ENCODE assay signal across 8 mouse cellular contexts in the genomic region with DNA sequence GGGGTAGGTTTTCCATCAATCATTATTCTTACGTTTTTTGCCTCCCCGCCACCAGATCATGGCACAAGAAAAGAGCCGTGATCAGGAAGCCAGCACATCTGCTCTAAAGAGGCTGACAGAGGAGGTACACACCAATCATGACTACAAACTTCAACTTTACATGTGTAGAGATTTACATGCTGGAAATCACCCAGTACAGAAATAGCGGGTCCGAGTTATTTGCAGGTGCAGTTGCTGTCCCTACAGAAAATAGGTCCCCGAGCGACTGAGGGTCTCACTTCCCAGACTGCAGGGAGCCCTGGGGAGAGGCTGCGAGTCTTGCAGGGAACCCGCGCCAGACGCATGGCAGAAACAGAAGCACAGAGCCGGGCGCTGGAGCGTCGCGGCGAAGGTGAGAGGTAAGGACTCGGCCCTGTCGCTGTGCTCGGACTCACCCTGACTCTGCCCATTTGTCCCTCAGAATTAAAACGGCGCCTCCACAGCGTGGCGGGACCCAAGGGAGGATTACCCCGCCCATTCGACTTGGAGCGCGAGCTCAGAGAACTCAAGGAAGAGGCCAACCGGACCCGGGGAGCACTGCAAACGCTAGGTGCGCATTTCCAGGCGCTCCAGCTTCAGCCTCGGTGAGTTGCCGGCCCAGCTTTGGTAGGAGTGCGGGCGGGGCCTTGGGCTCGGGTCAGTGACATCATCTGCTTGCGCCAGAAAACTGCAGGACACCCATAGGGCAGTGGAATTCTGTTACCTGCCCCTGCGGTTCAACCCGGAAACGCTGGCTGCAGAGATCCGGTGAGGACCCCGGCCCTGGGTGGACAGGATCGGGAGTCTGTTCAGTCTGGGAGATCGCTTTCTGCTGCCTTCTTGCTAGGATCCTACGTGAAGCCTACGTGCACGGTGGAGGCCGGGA. TPM values are rescaled to one million over a fixed set of nuclear protein-coding genes. Genes with fewer than 3 reads are reported as not detected.
DNase-seq lines count a peak whose midpoint lies in the region; ATAC-seq and TF ChIP-seq lines count a peak whose summit lies in the region.

No protein-coding gene starts in this region.

- TF ChIP-seq POLR2A in ES-Bruce4 (IDR thresholded peaks at IDR 0.05; ENCODE audit: insufficient read depth, low read length): no peak

- under 1% methylated on average over 50 of the region's 50 CpGs for WGBS in forebrain, embryonic 13.5 days
- WGBS in large intestine, adult 2 months: under 1% methylated on average over 50 of the region's 50 CpGs
- under 1% methylated on average over 50 of the region's 50 CpGs for WGBS in liver, postnatal 0 days (ENCODE audit: insufficient replicate concordance)
- WGBS in neural tube, embryonic 14.5 days: under 1% methylated on average over 50 of the region's 50 CpGs

- H3K4me2 ChIP-seq in forebrain, embryonic 13.5 days: peak overlapping the region; percentile 69
- H3K4me2 ChIP-seq in liver, postnatal 0 days (ENCODE audit: low read depth, low read length): peak overlapping the region; percentile 97
- H3K4me2 ChIP-seq in neural tube, embryonic 14.5 days (ENCODE audit: low read depth, low read length): peak overlapping the region; percentile 90

- no peaks in the 10 kb centered on the region for H3K27me3 ChIP-seq in ES-Bruce4 (ENCODE audit: control insufficient read depth, insufficient read depth, low read length, poor library complexity, severe bottlenecking)
- H3K27me3 ChIP-seq in forebrain, embryonic 13.5 days: no peaks in the 10 kb centered on the region
- H3K27me3 ChIP-seq in liver, postnatal 0 days (ENCODE audit: insufficient read depth, low read length): no peaks in the 10 kb centered on the region
- H3K27me3 ChIP-seq in neural tube, embryonic 14.5 days (ENCODE audit: control insufficient read depth, insufficient read depth, low read length): no peaks in the 10 kb centered on the region

- no peaks in the 10 kb centered on the region for H3K9me3 ChIP-seq in ES-Bruce4 (replicated peaks; ENCODE audit: control insufficient read depth, insufficient read depth, low read length, poor library complexity, severe bottlenecking)
- no peaks in the 10 kb centered on the region for H3K9me3 ChIP-seq in forebrain, embryonic 13.5 days (replicated peaks)
- H3K9me3 ChIP-seq in liver, postnatal 0 days (ENCODE audit: low read length): no peaks in the 10 kb centered on the region
- H3K9me3 ChIP-seq in neural tube, embryonic 14.5 days (ENCODE audit: control insufficient read depth, low read length): no peaks in the 10 kb centered on the region

- TF ChIP-seq CTCF in ES-Bruce4 (IDR thresholded peaks at IDR 0.05; ENCODE audit: low read depth, low read length): no peak
- peak; percentile 29 for TF ChIP-seq CTCF in liver, postnatal 0 days (IDR thresholded peaks at IDR 0.05; ENCODE audit: low read depth)

- intact Hi-C loops in heart, postnatal 10 days (cut with DNase I): no loop called here

- peak overlapping the region; percentile 81 for H3K9ac ChIP-seq in ES-Bruce4 (ENCODE audit: low read depth, poor library complexity, severe bottlenecking)
- peak overlapping the region; percentile 70 for H3K9ac ChIP-seq in forebrain, embryonic 13.5 days
- H3K9ac ChIP-seq in liver, postnatal 0 days (replicated peaks): peak overlapping the region; percentile 82
- H3K9ac ChIP-seq in neural tube, embryonic 14.5 days (replicated peaks; ENCODE audit: low read depth, low read length): peak overlapping the region; percentile 63

- no peak for TF ChIP-seq EP300 in ES-Bruce4 (IDR thresholded peaks at IDR 0.05; ENCODE audit: insufficient read depth, low read depth, low read length)
- TF ChIP-seq EP300 in liver, postnatal 0 days (IDR thresholded peaks at IDR 0.05; ENCODE audit: low read depth): no peak

- DNase-seq in heart, postnatal 10 days: peak; percentile 92
- peak; percentile 86 for DNase-seq in large intestine, adult 2 months (ENCODE audit: low read depth, low spot score)
- DNase-seq in liver, postnatal 0 days: peak; percentile 91
- DNase-seq in testis, postnatal 10 days (ENCODE audit: low spot score): peak; percentile 88

- peak overlapping the region; percentile 77 for H3K4me3 ChIP-seq in ES-Bruce4 (ENCODE audit: low read depth, low read length)
- H3K4me3 ChIP-seq in forebrain, embryonic 13.5 days: peak overlapping the region; percentile 52
- peak overlapping the region; percentile 81 for H3K4me3 ChIP-seq in liver, postnatal 0 days (ENCODE audit: low read depth, low read length)
- peak overlapping the region; percentile 64 for H3K4me3 ChIP-seq in neural tube, embryonic 14.5 days (ENCODE audit: low read depth, low read length)

- peak; percentile 92 for ATAC-seq in cerebellum, adult (ENCODE audit: insufficient number of reproducible peaks, low FRiP score, low TSS enrichment)
- ATAC-seq in forebrain, embryonic 13.5 days: peak; percentile 94
- peak; percentile 98 for ATAC-seq in liver, postnatal 0 days
- peak; percentile 95 for ATAC-seq in neural tube, embryonic 14.5 days (ENCODE audit: low read depth)

- peaks cover 17% of the 10 kb centered on the region for H3K36me3 ChIP-seq in ES-Bruce4 (ENCODE audit: control insufficient read depth, insufficient read depth, low read length, poor library complexity, severe bottlenecking)
- H3K36me3 ChIP-seq in forebrain, embryonic 13.5 days (ENCODE audit: poor library complexity, severe bottlenecking): peaks cover 57% of the 10 kb centered on the region
- peaks cover 33% of the 10 kb centered on the region for H3K36me3 ChIP-seq in liver, postnatal 0 days (replicated peaks; ENCODE audit: insufficient read depth, low read length)
- H3K36me3 ChIP-seq in neural tube, embryonic 14.5 days (ENCODE audit: control insufficient read depth, insufficient read depth, low read length): peaks cover 26% of the 10 kb centered on the region

- peak overlapping the region; percentile 86 for H3K27ac ChIP-seq in ES-Bruce4 (ENCODE audit: insufficient read depth, low read length)
- peak overlapping the region; percentile 46 for H3K27ac ChIP-seq in forebrain, embryonic 13.5 days
- H3K27ac ChIP-seq in liver, postnatal 0 days (ENCODE audit: low read depth): peak overlapping the region; percentile 86
- peak overlapping the region; percentile 76 for H3K27ac ChIP-seq in neural tube, embryonic 14.5 days (ENCODE audit: low read depth, low read length)

- peaks cover 3% of the 10 kb centered on the region for H3K4me1 ChIP-seq in ES-Bruce4 (ENCODE audit: control insufficient read depth, insufficient read depth, low read length)
- peaks cover 19% of the 10 kb centered on the region for H3K4me1 ChIP-seq in forebrain, embryonic 13.5 days
- H3K4me1 ChIP-seq in liver, postnatal 0 days (ENCODE audit: insufficient read depth): peaks cover 17% of the 10 kb centered on the region
- H3K4me1 ChIP-seq in neural tube, embryonic 14.5 days (ENCODE audit: control insufficient read depth, insufficient read depth, low read length): peaks cover 13% of the 10 kb centered on the region

RNA-seq across cellular contexts. Expression of a gene that starts 0.8 kb away (rescaled TPM):
- 2.7 and 2.8 TPM in 2 replicates for polyA plus RNA-seq in ES-Bruce4 (2011; ENCODE audit: insufficient read depth, insufficient read length, low read depth, missing spikeins)
- 2.9 and 4.5 TPM in 2 replicates for polyA plus RNA-seq in forebrain, embryonic 13.5 days (2015; fragmentation: Nextera tagmentation; extraction: Ambion mirVana)
- total RNA-seq in heart, postnatal 10 days (2021): 1 to 10 TPM; 2.1 to 3.2 TPM
- 6.1 and 8.2 TPM in 2 replicates for polyA plus RNA-seq in large intestine, adult 2 months (2012; rRNA removed)
- polyA plus RNA-seq in liver, postnatal 0 days (2015; fragmentation: Nextera tagmentation; extraction: Ambion mirVana): 2.9 TPM in 2 replicates
- polyA plus RNA-seq in neural tube, embryonic 14.5 days (2014; fragmentation: Nextera tagmentation; extraction: Ambion mirVana): 5.7 and 6.0 TPM in 2 replicates

RNA-seq across cellular contexts. Expression of a gene that starts 30.5 kb away (rescaled TPM):
- 514 and 595 TPM in 2 replicates for polyA plus RNA-seq in ES-Bruce4 (2011; ENCODE audit: insufficient read depth, insufficient read length, low read depth, missing spikeins)
- polyA plus RNA-seq in forebrain, embryonic 13.5 days (2015; fragmentation: Nextera tagmentation; extraction: Ambion mirVana): 201 and 217 TPM in 2 replicates
- 10 to 100 TPM; 46.4 to 53.6 TPM for total RNA-seq in heart, postnatal 10 days (2021)
- 5.4 and 6.0 TPM in 2 replicates for polyA plus RNA-seq in large intestine, adult 2 months (2012; rRNA removed)
- polyA plus RNA-seq in liver, postnatal 0 days (2015; fragmentation: Nextera tagmentation; extraction: Ambion mirVana): 30.0 and 30.6 TPM in 2 replicates
- polyA plus RNA-seq in neural tube, embryonic 14.5 days (2014; fragmentation: Nextera tagmentation; extraction: Ambion mirVana): 90.6 and 105 TPM in 2 replicates

RNA-seq across cellular contexts. Expression of a gene that starts 39.8 kb away (rescaled TPM):
- 107 TPM in 2 replicates for polyA plus RNA-seq in ES-Bruce4 (2011; ENCODE audit: insufficient read depth, insufficient read length, low read depth, missing spikeins)
- 24.5 and 25.3 TPM in 2 replicates for polyA plus RNA-seq in forebrain, embryonic 13.5 days (2015; fragmentation: Nextera tagmentation; extraction: Ambion mirVana)
- 10 to 100 TPM; 67.7 to 72.3 TPM for total RNA-seq in heart, postnatal 10 days (2021)
- 69.3 and 74.4 TPM in 2 replicates for polyA plus RNA-seq in large intestine, adult 2 months (2012; rRNA removed)
- 14.0 and 16.2 TPM in 2 replicates for polyA plus RNA-seq in liver, postnatal 0 days (2015; fragmentation: Nextera tagmentation; extraction: Ambion mirVana)
- 18.5 and 22.4 TPM in 2 replicates for polyA plus RNA-seq in neural tube, embryonic 14.5 days (2014; fragmentation: Nextera tagmentation; extraction: Ambion mirVana)

RNA-seq across cellular contexts. Expression of a gene that starts 41.5 kb away (rescaled TPM):
- 25.0 and 25.3 TPM in 2 replicates for polyA plus RNA-seq in ES-Bruce4 (2011; ENCODE audit: insufficient read depth, insufficient read length, low read depth, missing spikeins)
- polyA plus RNA-seq in forebrain, embryonic 13.5 days (2015; fragmentation: Nextera tagmentation; extraction: Ambion mirVana): 24.5 and 26.7 TPM in 2 replicates
- total RNA-seq in heart, postnatal 10 days (2021): 10 to 100 TPM; 19.4 to 19.8 TPM
- polyA plus RNA-seq in large intestine, adult 2 months (2012; rRNA removed): 5.4 and 5.6 TPM in 2 replicates
- polyA plus RNA-seq in liver, postnatal 0 days (2015; fragmentation: Nextera tagmentation; extraction: Ambion mirVana): 16.5 and 17.2 TPM in 2 replicates
- 28.1 and 29.5 TPM in 2 replicates for polyA plus RNA-seq in neural tube, embryonic 14.5 days (2014; fragmentation: Nextera tagmentation; extraction: Ambion mirVana)

RNA-seq across cellular contexts. Expression of a gene that starts 54.2 kb away (rescaled TPM):
- 280 and 291 TPM in 2 replicates for polyA plus RNA-seq in ES-Bruce4 (2011; ENCODE audit: insufficient read depth, insufficient read length, low read depth, missing spikeins)
- 657 and 694 TPM in 2 replicates for polyA plus RNA-seq in forebrain, embryonic 13.5 days (2015; fragmentation: Nextera tagmentation; extraction: Ambion mirVana)
- total RNA-seq in heart, postnatal 10 days (2021): 100 to 1,000 TPM; 419 to 457 TPM
- polyA plus RNA-seq in large intestine, adult 2 months (2012; rRNA removed): 937 and 1,000 TPM in 2 replicates
- 320 and 321 TPM in 2 replicates for polyA plus RNA-seq in liver, postnatal 0 days (2015; fragmentation: Nextera tagmentation; extraction: Ambion mirVana)
- polyA plus RNA-seq in neural tube, embryonic 14.5 days (2014; fragmentation: Nextera tagmentation; extraction: Ambion mirVana): 710 and 714 TPM in 2 replicates

Comparison
In these comparisons a context has a peak if more than half of its experiments do, and no peak if none do; other contexts are left out.
1. Peak in every context shown above with its lines: DNase-seq, ATAC-seq, H3K4me3 ChIP-seq and H3K27ac ChIP-seq.